Mouse (Mus musculus): ENCODE results near the gene Mrpl54. TPM values are rescaled to one million over a fixed set of nuclear protein-coding genes. Genes with fewer than 3 reads are reported as not detected.
A peak's percentile ranks its signal among the peaks of the same experiment; 100 is the strongest.
"Not testable (repeated sequence)": the region's sequence is repeated elsewhere in the genome, so short reads cannot be mapped to it uniquely, and the experiment has no call there.

Mrpl54 gene
- polyA plus RNA-seq, 1 experiment: 109 TPM

DNA sequence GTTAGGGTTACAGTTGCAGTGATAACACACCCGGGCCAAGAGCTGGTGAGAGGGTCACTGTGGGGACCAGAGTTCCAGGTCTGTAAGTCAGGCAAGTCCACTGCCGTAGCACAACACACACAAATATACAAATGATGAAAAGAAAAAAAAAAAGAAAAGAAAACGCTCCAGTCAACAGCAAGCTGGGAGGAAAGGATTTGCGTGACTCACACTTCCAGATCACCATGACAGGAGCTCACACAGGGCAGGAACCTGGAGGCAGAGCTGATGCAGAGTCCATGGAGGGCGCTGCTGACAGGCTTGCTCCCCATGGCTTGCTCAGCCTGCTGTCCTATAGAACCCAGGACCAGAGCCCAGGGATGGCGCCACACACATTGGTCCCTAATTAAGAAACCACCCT, 32.5 kb downstream of the Mrpl54 start:
- WGBS: 66% methylated on average over 6 of the region's 6 CpGs
- no peak for DNase-seq (ENCODE audit: low read depth, low spot score)

DNA sequence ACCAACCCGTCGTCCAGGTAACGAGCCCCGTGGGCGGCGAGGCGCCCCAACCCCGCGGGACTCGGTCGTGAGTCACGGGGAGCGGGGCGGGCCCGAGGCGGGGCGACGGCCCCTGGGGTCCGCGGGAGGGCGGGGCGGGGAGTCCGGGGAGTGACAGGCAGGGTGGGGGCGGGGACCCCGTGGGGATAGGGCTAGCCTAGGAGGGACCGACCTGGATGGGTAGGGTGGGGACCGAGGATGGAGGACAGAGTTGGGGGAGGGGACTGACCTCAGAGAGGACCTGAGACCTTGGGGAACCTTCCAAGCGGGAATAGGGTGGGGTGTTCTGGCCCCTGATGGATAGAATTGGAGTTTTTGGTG, 33.5 kb downstream of the Mrpl54 start:
- 1% methylated on average over 27 of the region's 28 CpGs for WGBS
- no peak for DNase-seq (ENCODE audit: low read depth, low spot score)

DNA sequence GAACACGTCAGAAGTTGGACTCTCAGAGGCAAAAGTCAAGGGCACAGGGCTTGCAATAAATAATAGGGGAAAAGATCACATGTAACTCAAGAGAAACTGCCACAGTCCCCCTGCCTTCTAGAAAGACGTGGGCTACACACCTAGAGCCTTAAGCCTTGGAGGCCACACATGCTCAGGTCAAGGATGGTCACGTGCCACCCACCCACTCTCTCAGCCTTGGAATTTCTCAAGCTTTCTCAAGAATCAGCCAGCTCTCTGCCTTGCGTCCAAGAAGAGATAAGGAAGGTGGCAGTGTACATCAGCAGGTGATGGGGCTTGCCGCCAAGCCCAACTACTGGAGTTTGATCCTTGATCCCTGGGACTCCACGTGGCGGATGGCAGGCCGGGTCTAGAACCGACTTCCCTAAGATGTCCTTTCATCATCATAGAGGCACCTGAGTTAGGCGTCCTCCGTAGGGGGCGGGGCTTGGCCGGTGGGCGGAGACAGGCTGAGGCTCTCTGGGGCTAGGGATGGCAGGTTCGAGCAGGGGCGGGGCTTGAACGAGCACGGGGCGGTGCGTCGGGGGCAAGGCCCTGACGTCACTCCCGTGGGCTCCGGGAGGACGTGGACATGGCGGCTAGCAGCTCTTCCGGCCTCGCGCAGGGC, 34.0 kb downstream of the Mrpl54 start, which contains the start of gene Zfr2:
Gene Zfr2 (plus strand): TSS at position 576 of the 646 bp plus-strand sequence.
- 5% methylated on average over 29 of the region's 29 CpGs for WGBS
- DNase-seq (ENCODE audit: low read depth, low spot score): peak; percentile 88

DNA sequence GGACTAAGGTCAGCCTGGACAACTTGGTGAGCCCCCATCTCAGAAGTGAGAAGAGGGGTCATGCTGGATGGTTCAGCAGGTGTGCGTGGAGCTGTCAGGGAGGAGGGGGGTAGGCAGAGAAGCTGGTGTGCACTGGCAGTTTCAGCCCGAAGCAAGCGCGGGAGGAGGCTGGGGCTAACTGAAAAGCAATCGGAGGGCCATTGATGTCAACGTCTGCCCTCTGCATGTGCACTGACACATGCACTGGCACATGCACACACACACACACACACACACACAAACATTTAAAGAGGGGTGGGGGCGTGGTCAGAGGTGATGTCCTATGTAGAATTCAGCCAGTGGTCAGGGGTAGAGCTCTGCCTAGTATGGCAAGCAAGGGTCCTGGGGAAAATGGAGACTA, 35.3 kb downstream of the Mrpl54 start:
- WGBS: 62% methylated on average over 7 of the region's 7 CpGs
- DNase-seq (ENCODE audit: low read depth, low spot score): no peak

DNA sequence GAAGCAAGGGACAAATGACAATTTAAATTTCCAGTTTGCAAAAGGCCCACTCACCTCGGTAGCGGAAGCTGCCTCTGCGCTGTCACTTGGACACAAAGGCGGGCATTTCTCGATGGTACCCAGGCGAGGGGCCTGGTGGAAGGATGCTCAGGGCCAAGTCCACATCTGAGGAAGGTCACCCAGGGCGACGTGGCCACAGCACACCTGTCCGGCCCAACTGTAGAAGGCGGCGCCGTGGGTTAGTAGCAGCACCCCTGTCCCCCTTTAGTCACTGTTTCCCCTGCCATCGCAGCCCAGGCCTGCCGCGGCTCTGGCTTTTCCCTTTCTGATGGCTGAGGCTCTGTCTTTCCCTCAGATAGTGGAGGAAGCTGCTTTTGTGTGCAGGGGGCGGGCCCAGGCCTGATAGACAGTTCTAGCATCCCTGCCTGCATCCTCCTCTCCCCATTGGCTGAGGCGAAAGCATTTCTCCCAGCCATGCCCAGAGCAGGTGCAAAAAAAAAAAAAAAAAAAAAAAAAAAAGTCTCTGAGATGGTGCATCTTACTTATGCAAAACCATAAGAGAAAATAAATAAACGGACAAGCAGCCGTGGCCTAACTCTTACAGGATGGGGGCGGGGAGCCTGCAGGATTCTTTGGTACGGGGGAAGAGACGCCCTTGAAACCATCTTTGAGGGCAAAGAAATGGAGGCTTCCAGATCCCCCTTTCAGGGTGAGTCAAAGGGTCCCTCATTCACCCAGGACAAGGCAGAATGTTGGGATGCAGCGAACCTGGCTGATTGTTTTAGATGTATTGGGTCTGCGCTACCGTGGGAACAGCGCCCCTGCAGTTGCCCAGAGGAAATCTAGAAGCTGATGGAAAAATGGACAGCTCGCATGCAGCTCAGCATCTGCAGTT, 36.0 kb downstream of the Mrpl54 start, which contains the start of gene Atcay:
Gene Atcay (minus strand): TSS at position 396 of the 895 bp plus-strand sequence.
- WGBS: 23% methylated on average over 27 of the region's 27 CpGs
- DNase-seq (ENCODE audit: low read depth, low spot score): no peak

DNA sequence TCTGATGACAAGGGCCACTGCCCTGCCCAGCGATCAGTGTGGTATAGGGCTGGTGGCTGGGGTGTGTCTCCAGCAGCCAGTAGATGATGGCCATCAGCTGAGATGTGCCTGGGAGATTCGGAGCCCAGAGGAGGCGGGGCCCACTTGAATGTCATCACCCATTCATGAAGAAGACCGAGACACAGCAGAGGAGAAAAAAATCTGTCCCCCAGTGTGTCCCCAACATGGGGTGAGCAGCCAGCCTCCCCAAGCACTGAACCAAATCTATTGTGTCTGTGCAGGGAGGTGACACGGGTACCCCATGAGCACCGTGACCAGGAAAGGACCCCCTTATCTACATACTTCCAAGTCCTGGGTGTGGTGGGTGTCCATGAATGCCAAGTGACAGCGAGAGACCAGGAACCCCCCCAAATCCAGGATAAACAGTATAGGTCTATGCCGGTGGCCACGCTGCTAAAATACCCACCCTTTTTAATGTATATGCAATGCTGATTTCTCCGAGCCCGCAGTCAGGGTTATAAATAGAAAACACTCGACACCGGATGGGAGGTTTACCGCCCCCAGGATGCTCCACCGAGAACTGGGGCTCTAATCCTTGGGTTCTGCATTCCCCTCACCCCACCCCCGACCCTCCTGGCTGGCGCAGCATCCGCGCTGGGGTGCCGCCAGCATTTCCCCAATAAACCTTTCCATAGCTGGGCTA, 36.8 kb downstream of the Mrpl54 start:
- DNase-seq (ENCODE audit: low read depth, low spot score): no peak
- 28% methylated on average over 20 of the region's 20 CpGs for whole genome bisulfite sequencing

DNA sequence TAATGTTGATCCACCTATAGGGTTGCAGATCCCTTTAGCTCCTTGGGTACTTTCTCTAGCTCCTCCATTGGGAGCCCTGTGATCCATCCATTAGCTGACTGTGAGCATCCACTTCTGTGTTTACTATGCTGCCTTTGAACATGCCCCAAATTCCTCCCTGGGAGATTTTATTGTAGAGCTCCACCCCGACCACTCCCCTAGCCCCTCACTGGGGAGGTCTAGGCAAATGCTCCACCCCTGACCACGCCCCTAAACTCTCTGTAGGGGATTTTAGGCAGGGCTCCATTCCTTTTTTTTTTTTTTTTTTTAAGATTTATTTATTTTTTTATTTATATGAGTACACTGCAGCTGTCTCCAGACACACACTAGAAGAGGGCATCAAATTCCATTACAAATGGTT, 43.0 kb downstream of the Mrpl54 start:
- 45% methylated on average over 2 of the region's 2 CpGs for WGBS
- not testable (repeated sequence) for DNase-seq (ENCODE audit: low read depth, low spot score)

DNA sequence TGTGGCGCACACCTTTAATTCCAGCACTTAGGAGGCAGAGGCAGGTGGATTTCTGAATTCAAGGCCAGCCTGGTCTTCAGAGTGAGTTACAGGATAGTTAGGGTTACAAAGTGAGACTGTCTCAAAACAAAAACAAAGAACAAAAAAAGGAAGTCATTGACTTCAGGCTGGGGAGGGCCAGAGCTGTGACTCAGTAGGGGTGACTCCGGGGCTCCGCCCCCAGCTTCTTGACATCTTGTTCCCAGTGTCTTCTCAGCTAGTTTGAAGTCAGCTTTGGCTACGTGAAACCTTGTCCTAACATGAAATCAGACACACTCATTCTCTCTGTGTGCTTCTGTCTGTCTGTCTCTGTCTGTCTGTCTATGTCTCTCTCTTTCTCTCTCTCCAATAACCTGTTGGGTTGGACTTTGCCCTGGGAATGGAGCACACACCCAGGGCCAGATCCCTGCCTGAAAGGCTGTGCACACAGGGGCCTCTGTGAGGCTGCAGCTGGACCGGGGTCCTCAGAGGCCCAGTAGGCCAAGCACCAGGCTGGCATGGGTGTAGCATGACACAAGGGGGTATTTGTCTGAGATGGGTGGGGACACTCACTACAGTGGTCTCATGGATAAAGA, 45.2 kb downstream of the Mrpl54 start:
- peak; percentile 58 for DNase-seq (ENCODE audit: low read depth, low spot score)
- WGBS: 60% methylated on average over 5 of the region's 5 CpGs

DNA sequence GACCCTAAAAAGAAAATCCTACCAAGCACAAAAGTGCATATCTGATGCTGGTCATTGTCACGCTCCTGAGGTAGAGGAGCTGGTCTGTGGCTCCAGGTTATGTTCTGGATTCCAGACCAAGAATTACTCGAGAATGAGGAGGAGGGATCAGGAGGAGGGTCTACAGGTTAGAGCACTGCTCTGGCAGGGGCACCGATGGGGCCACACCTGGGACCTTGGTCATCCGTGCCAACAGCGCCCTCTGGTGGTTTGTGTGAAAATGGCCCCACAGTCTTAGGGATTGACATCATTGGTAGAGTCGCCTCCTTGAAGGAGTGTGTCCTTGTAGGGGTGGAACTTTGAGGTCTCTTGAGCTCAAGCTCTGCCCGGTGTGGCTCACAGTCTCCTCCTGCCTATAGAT, 48.8 kb downstream of the Mrpl54 start:
- 17% methylated on average over 7 of the region's 7 CpGs for WGBS
- DNase-seq (ENCODE audit: low read depth, low spot score): peak; percentile 46

DNA sequence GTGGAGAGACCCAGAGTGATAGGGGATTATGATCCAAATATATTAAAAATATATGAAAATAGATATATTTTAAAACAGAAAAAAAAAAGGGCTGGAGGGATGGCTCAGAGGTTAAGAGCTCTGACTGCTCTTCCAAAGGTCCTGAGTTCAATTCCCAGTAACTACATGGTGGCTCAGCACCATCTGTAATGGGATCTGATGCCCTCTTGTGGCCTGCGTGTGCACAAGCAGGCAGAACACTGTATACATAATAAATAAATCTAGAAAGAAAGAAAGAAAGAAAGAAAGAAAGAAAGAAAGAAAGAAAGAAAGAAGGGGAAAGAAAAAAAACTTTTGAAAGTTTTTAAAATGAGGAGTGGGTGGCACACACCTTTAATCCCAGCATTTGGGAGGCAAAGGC, 49.5 kb downstream of the Mrpl54 start:
- DNase-seq (ENCODE audit: low read depth, low spot score): not testable (repeated sequence)
- 20% methylated on average over 1 of the region's 1 CpGs for WGBS

DNA sequence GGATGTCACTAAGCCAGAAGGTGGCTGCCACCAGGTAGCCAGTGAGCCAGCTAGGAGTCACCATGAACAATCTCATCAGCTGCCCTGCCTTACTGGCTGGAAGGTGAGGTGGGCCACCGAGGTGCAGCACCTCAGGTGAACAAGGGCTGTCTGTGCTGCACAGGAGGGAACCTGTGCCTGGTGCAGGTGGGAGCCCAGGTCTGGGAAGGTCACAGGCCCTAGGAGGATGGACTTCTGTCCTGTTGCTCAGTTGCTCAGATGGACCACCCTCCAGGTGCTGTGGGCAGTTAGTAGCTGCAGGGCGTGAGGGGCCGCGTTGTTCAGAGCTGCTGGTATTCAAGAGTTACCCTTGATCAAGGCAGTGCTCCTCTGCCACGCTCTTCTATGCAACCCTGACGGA, 49.9 kb downstream of the Mrpl54 start:
- no peak for DNase-seq (ENCODE audit: low read depth, low spot score)
- WGBS: 82% methylated on average over 6 of the region's 6 CpGs

DNA sequence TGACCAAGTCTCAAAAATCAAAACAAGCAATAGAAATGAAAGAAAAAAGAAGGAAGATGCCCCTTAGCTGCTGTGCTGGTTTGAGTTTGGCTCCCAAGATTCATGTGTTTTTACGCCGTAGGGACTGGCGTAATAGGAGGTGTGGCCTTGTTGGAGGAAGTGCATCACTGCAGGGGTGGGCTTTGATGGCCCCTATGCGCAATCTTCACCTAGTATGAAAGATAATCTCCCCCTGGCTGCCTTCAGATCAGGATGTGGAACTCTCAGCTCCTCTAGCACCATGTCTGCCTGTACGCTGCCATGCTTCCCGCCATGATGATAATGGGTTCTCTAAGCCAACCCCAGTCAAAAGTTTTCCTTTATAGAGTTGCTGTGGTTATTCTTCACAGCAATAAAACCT, 50.5 kb downstream of the Mrpl54 start:
- DNase-seq (ENCODE audit: low read depth, low spot score): no peak
- WGBS: 80% methylated on average over 6 of the region's 6 CpGs

Other genes starting within 250 kb of the Mrpl54 start
- 0.22 and 0.36 TPM in 2 replicates for gene Diras1, start 241.3 kb downstream of the Mrpl54 start, polyA plus RNA-seq (2012; rRNA removed)
- 26.3 and 26.5 TPM in 2 replicates for gene Slc39a3, start 229.5 kb downstream of the Mrpl54 start, polyA plus RNA-seq (2012; rRNA removed)
- 143 and 164 TPM in 2 replicates for gene Sgta, start 206.8 kb downstream of the Mrpl54 start, polyA plus RNA-seq (2012; rRNA removed)
- gene Thop1, start 196.9 kb downstream of the Mrpl54 start, polyA plus RNA-seq (2012; rRNA removed): 31.5 and 36.1 TPM in 2 replicates
- gene Creb3l3, start 168.1 kb downstream of the Mrpl54 start, polyA plus RNA-seq (2012; rRNA removed): 38.1 and 162 TPM in 2 replicates
- 212 and 265 TPM in 2 replicates for gene Map2k2, start 161.0 kb downstream of the Mrpl54 start, polyA plus RNA-seq (2012; rRNA removed)
- gene Zbtb7a, start 131.7 kb downstream of the Mrpl54 start, polyA plus RNA-seq (2012; rRNA removed): 47.6 and 80.0 TPM in 2 replicates
- 40.4 and 40.5 TPM in 2 replicates for gene Pias4, start 99.0 kb downstream of the Mrpl54 start, polyA plus RNA-seq (2012; rRNA removed)
- gene Eef2, start 90.3 kb downstream of the Mrpl54 start, polyA plus RNA-seq (2012; rRNA removed): 1,127 and 1,546 TPM in 2 replicates
- gene Dapk3, start 83.9 kb downstream of the Mrpl54 start, polyA plus RNA-seq (2012; rRNA removed): 78.5 and 80.1 TPM in 2 replicates
- gene 4930442H23Rik, start 83.1 kb downstream of the Mrpl54 start, polyA plus RNA-seq (2012; rRNA removed): not detected in 2 replicates
- gene Nmrk2, start 64.9 kb downstream of the Mrpl54 start, polyA plus RNA-seq (2012; rRNA removed): not detected in 2 replicates
- 0.70 and 0.76 TPM in 2 replicates for gene Atcay, start 36.1 kb downstream of the Mrpl54 start, polyA plus RNA-seq (2012; rRNA removed)
- gene Zfr2, start 33.8 kb downstream of the Mrpl54 start, polyA plus RNA-seq (2012; rRNA removed): 5.1 and 8.2 TPM in 2 replicates
- 6.5 and 9.5 TPM in 2 replicates for gene Matk, start 14.0 kb downstream of the Mrpl54 start, polyA plus RNA-seq (2012; rRNA removed)
- 72.7 and 114 TPM in 2 replicates for gene Apba3, start within 50 bp of the Mrpl54 start, polyA plus RNA-seq (2012; rRNA removed)
- 140 and 172 TPM in 2 replicates for gene Tjp3, start 24.6 kb upstream of the Mrpl54 start, polyA plus RNA-seq (2012; rRNA removed)
- gene Pip5k1c, start 26.0 kb upstream of the Mrpl54 start, polyA plus RNA-seq (2012; rRNA removed): 30.6 and 43.4 TPM in 2 replicates
- 25.7 and 28.1 TPM in 2 replicates for gene Cactin, start 54.2 kb upstream of the Mrpl54 start, polyA plus RNA-seq (2012; rRNA removed)
- 7.0 and 8.0 TPM in 2 replicates for gene Tbxa2r, start 61.8 kb upstream of the Mrpl54 start, polyA plus RNA-seq (2012; rRNA removed)
- 0.78 and 0.95 TPM in 2 replicates for gene Gipc3, start 76.3 kb upstream of the Mrpl54 start, polyA plus RNA-seq (2012; rRNA removed)
- gene Hmg20b, start 83.5 kb upstream of the Mrpl54 start, polyA plus RNA-seq (2012; rRNA removed): 83.6 and 98.6 TPM in 2 replicates
- 12.1 and 13.6 TPM in 2 replicates for gene Mfsd12, start 90.6 kb upstream of the Mrpl54 start, polyA plus RNA-seq (2012; rRNA removed)
- gene 4930404N11Rik, start 98.9 kb upstream of the Mrpl54 start, polyA plus RNA-seq (2012; rRNA removed): 3.6 and 4.6 TPM in 2 replicates
- 81.5 and 85.5 TPM in 2 replicates for gene Fzr1, start 111.6 kb upstream of the Mrpl54 start, polyA plus RNA-seq (2012; rRNA removed)
- 48.2 and 60.4 TPM in 2 replicates for gene Dohh, start 117.5 kb upstream of the Mrpl54 start, polyA plus RNA-seq (2012; rRNA removed)
- 3.3 and 3.7 TPM in 2 replicates for gene Gm48551, start 117.5 kb upstream of the Mrpl54 start, polyA plus RNA-seq (2012; rRNA removed)
- gene Gm48552, start 122.1 kb upstream of the Mrpl54 start, polyA plus RNA-seq (2012; rRNA removed): 0.98 and 4.1 TPM in 2 replicates
- 2,134 and 4,482 TPM in 2 replicates for gene Smim24, start 126.1 kb upstream of the Mrpl54 start, polyA plus RNA-seq (2012; rRNA removed)
- gene Nfic, start 188.7 kb upstream of the Mrpl54 start, polyA plus RNA-seq (2012; rRNA removed): 10.5 and 11.6 TPM in 2 replicates
- gene Celf5, start 215.8 kb upstream of the Mrpl54 start, polyA plus RNA-seq (2012; rRNA removed): 2.3 and 5.3 TPM in 2 replicates
- 242 and 319 TPM in 2 replicates for gene Ncln, start 229.5 kb upstream of the Mrpl54 start, polyA plus RNA-seq (2012; rRNA removed)
- gene S1pr4, start 233.2 kb upstream of the Mrpl54 start, polyA plus RNA-seq (2012; rRNA removed): 4.4 and 4.8 TPM in 2 replicates

All from large intestine, adult 2 months (tissue).